Mouse (Mus musculus): ENCODE data around the gene Krt72.

Krt72 gene

DNA sequence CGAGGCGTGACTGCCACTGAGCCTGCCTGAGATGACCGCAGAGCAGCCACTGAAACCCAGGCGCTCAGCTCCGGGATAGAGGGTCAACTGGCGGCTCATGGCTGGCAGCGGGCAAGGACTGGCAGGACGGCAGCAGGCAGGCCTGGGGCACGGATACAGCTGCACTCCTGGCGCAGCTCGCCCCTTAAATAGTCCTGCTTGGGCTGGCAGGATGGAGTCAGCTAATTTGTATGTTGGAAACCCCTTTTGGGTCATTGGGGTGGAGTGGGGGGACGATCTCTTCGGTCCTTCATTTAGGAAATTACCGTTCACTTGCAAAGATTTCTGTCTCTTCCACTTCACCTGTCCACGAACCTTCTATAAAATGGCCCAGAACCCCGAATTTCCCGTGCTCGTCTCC lies at the start of gene Krt72:
Krt72 (minus strand) TSS at position 101 of the 400 bp plus-strand sequence.
- DNase-seq (ENCODE audit: low spot score), result no peak

DNA sequence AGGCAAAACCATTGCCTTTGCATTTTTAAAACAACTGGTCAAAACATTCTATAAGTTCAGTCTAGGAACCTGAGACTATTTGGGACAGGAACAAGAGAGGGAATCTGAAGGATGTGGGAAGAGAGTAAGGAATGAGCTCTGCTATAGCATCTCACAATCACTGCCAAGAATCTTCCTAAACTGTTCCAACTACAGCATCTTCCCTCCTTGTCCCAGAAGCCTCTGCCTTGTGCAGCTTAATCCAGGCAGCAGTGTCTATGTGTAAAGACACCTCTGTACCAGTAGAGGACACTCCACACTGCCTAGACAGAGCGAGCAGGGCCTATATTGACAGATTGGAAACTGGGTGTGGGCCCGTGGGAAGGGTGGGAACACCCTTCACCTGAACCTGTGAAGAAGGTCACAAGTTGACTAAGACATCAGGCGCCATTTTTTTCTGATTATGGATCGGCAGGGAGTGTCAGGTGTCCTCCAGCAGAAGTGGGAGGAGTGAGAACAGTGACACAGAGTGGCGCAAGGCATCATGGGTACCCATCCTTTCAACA lies 48.6 kb upstream of the Krt72 start:
- DNase-seq (ENCODE audit: low spot score), result no peak

GRCm38 (mm10) chr15:101833131-101833530 lies 46.9 kb upstream of the Krt72 start:
- DNase-seq (ENCODE audit: low spot score), result no peak

- no peak for DNase-seq (ENCODE audit: low spot score)
Measured at GRCm38 (mm10) chr15:101829441-101829840, 43.2 kb upstream of the Krt72 start.

DNA sequence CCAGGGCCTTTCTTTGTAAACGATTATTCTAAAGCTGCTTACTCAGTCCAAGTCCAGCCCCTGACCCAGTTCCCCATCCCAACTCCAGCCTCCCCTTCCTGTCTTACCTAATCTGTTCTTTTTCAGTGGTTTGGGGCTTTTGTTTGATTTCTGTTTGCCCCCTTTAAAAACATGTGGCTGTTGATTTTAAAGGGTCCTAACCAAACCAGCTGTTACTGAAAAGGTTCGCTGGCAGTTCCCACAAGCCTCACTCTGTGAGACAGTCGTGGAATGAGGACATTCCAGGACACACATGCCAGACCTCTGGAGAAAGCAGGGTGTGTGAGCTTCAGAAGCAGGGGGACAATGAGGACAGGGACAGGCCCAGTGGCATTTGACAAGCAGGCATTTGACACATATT lies 35.5 kb upstream of the Krt72 start:
- DNase-seq (ENCODE audit: low spot score), result no peak

- DNase-seq (ENCODE audit: low spot score), result no peak
Measured at GRCm38 (mm10) chr15:101817875-101818274, 31.6 kb upstream of the Krt72 start, which contains the start of gene Krt2. Krt2 (minus strand) TSS chr15:101818169.

- DNase-seq (ENCODE audit: low spot score), result no peak
Measured at GRCm38 (mm10) chr15:101803052-101803822, 17.0 kb upstream of the Krt72 start.

DNA sequence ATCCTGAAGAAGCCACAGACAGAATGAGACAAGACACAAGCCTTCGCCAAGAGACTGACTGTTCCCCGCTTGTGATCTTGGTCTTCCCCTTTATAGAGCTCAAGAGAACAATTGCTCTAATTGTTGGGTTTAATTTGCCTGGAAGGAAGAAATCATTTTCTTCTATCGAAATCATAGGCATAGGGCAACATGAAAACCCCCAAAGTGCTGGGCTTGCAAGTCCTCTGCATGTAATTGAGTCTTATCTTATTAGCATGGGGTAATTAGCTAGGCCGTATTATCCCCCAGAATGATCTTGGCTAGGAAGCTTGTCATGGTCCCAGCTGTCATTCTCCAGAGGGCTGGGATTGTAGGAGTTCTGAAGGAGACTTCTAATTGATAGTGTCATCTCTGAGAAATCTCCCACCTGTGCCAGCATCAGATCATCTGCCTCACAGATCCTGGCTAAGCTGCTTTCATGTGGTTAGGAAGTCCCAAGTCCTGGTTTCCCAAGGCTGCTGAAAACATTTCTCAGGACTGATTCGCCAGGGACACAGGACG lies 16.1 kb upstream of the Krt72 start, which contains the start of gene Krt73:
Krt73 (minus strand) TSS at position 51 of the 540 bp plus-strand sequence.
- DNase-seq (ENCODE audit: low spot score), result no peak

DNA sequence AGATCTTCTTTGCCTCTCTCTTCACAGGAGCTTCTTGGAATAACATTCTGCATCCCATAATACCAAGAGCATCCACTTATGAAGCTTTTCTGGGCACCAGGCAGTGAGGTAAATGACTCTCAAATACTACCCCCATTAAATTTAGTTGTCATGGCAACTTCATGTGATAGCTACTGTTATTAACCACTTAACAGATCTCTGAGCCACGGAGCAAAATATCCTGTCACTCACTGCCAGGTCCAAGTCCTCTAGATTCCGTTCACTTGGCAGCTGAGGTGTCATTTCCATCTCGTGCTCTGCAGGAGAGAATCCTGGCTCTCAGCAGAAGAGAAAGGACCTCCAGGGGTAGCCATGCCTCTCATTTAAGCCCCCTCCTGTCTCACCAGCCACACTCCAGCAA lies 4.6 kb upstream of the Krt72 start:
- DNase-seq (ENCODE audit: low spot score), result no peak

- no peak for DNase-seq (ENCODE audit: low spot score)
Measured at GRCm38 (mm10) chr15:101773420-101773819, 12.8 kb downstream of the Krt72 start.

- peak; percentile 95 for DNase-seq (ENCODE audit: low spot score)
Measured at GRCm38 (mm10) chr15:101772711-101773081, 13.6 kb downstream of the Krt72 start.

- peak; percentile 20 for DNase-seq (ENCODE audit: low spot score)
Measured at GRCm38 (mm10) chr15:101772080-101772710, 14.1 kb downstream of the Krt72 start.

DNA sequence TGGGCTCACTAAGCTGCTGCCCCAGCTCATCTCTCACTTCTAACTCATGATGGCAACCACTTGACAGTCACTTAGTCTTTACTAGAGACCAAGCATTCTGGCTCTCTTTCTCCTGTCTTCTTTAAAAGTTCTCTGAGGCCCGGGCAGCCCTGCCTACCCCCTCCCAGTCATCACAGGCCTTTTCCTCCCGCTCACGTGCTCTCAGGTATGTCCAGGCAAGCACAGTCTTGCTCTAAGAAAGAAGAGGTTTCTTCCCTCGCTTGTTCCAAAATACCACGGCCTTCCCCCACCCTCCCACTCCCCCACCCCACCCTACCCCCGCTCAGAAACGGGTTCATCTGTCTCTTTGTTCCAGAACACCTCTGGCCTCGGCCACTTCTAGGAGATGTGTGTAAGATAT lies 16.0 kb downstream of the Krt72 start:
- no peak for DNase-seq (ENCODE audit: low spot score)

GRCm38 (mm10) chr15:101742711-101743110 lies 43.5 kb downstream of the Krt72 start, which contains the start of gene Krt71:
Krt71 (minus strand) TSS chr15:101743109.
- no peak for DNase-seq (ENCODE audit: low spot score)

GRCm38 (mm10) chr15:101737786-101738185 lies 48.5 kb downstream of the Krt72 start:
- no peak for DNase-seq (ENCODE audit: low spot score)

DNA sequence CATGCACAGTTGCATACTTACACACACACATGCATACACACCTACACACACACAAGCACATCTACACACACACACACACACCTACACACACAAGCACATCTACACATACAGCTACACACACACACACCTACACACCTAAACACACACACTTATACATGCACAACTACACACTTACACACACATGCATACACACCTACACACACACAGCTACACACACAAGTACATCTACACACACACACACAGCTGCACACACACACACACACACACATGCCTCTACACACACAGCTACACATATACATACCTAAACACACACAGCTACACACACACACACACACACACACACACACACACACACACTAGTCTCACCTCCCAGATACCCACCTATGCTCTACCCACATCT lies 55.6 kb downstream of the Krt72 start:
- no peak for DNase-seq (ENCODE audit: low spot score)
